9 mouse cellular contexts compared by ENCODE assay signal in genomic region chr8:105138423-105138822, GRCm38 (mm10). TPM values are rescaled to one million over a fixed set of nuclear protein-coding genes. Genes with fewer than 3 reads are reported as not detected.
A peak's percentile ranks its signal among the peaks of the same experiment; 100 is the strongest.
DNase-seq lines count a peak whose midpoint lies in the region; ATAC-seq lines count a peak whose summit lies in the region.
"Had no signal": no experiment of that assay in that cellular context is flagged by ENCODE, and none has a peak within 500 bp of the region (broad histone marks: within the 10 kb centered on the region; RNA-seq: fewer than 3 reads in every experiment).

No protein-coding gene starts in this region.

- WGBS in midbrain, embryonic 10.5 days, result 33% methylated on average over 4 of the region's 4 CpGs
- WGBS in midbrain, embryonic 11.5 days, result 29% methylated on average over 4 of the region's 4 CpGs
- WGBS in liver, embryonic 13.5 days (ENCODE audit: insufficient replicate concordance), result 15% methylated on average over 4 of the region's 4 CpGs

- no peak overlapping the region for H3K9ac ChIP-seq in midbrain, embryonic 11.5 days (ENCODE audit: low read length)
- no peak overlapping the region for H3K9ac ChIP-seq in liver, embryonic 13.5 days

- H3K9me3 ChIP-seq in midbrain, embryonic 10.5 days (replicated peaks), result no peaks in the 10 kb centered on the region
- H3K9me3 ChIP-seq in midbrain, embryonic 11.5 days (ENCODE audit: control insufficient read depth, low read length), result no peaks in the 10 kb centered on the region
- H3K9me3 ChIP-seq in liver, embryonic 13.5 days (replicated peaks), result no peaks in the 10 kb centered on the region

- H3K4me3 ChIP-seq in midbrain, embryonic 10.5 days, result no peak overlapping the region
- H3K4me3 ChIP-seq in midbrain, embryonic 11.5 days (ENCODE audit: low read depth, low read length), result no peak overlapping the region
- no peak overlapping the region for H3K4me3 ChIP-seq in liver, embryonic 13.5 days (replicated peaks)

- H3K4me2 ChIP-seq in midbrain, embryonic 11.5 days, result no peak overlapping the region
- no peak overlapping the region for H3K4me2 ChIP-seq in liver, embryonic 13.5 days

- no peak for ATAC-seq in midbrain, embryonic 11.5 days (ENCODE audit: low FRiP score)
- peak; percentile 64 for ATAC-seq in inflammation-experienced regulatory T-cells, adult 6 months
- ATAC-seq in liver, embryonic 13.5 days (ENCODE audit: low read depth), result no peak

- peaks cover 8% of the 10 kb centered on the region; the same call in 1 of the 2 replicates for H3K27me3 ChIP-seq in midbrain, embryonic 10.5 days (ENCODE audit: low read depth, poor library complexity, severe bottlenecking)
- H3K27me3 ChIP-seq in midbrain, embryonic 11.5 days (ENCODE audit: control insufficient read depth, insufficient read depth, low read length), result no peaks in the 10 kb centered on the region
- H3K27me3 ChIP-seq in liver, embryonic 13.5 days, result 0 out of 2 replicates have a peak, but pooled peaks cover 10% of the 10 kb centered on the region

- no peaks in the 10 kb centered on the region for H3K36me3 ChIP-seq in midbrain, embryonic 10.5 days
- H3K36me3 ChIP-seq in midbrain, embryonic 11.5 days (ENCODE audit: control insufficient read depth, insufficient read depth, low read length), result no peaks in the 10 kb centered on the region
- no peaks in the 10 kb centered on the region for H3K36me3 ChIP-seq in liver, embryonic 13.5 days

- peak; percentile 27 for DNase-seq in midbrain, embryonic 10.5 days (ENCODE audit: low spot score)
- no peak for DNase-seq in midbrain, embryonic 11.5 days (ENCODE audit: low spot score, missing footprints)
- DNase-seq in adrenal gland, adult 8-10 months, result peak; percentile 76
- DNase-seq in embryo, embryonic 9.5 days (ENCODE audit: extremely low spot score), result peak; percentile 39
- peak; percentile 13 for DNase-seq in liver, embryonic 13.5 days
- peak; percentile 69 for DNase-seq in retina, postnatal 1 day
- DNase-seq in urinary bladder, postnatal 25 days (ENCODE audit: low spot score), result peak; percentile 70

- no peak overlapping the region for H3K27ac ChIP-seq in midbrain, embryonic 10.5 days (replicated peaks)
- no peak overlapping the region for H3K27ac ChIP-seq in midbrain, embryonic 11.5 days (ENCODE audit: low read depth, low read length)
- no peak overlapping the region for H3K27ac ChIP-seq in liver, embryonic 13.5 days

- 0 out of 2 replicates have a peak, but pooled peaks cover 5% of the 10 kb centered on the region for H3K4me1 ChIP-seq in midbrain, embryonic 10.5 days
- H3K4me1 ChIP-seq in midbrain, embryonic 11.5 days (ENCODE audit: control insufficient read depth, insufficient read depth, low read length), result no peaks in the 10 kb centered on the region
- H3K4me1 ChIP-seq in liver, embryonic 13.5 days (replicated peaks), result 0 out of 2 replicates have a peak, but pooled peaks cover 4% of the 10 kb centered on the region

RNA-seq across cellular contexts. Expression of gene Ces4a, which starts 6.8 kb away (rescaled TPM):
- polyA plus RNA-seq in midbrain, embryonic 10.5 days (2016; fragmentation: Nextera tagmentation; extraction: Ambion mirVana), result not detected in 2 replicates
- polyA plus RNA-seq in midbrain, embryonic 11.5 days (2014; fragmentation: Nextera tagmentation; extraction: Ambion mirVana), result not detected in 2 replicates
- under 1 TPM in 2 of 4 experiments, not detected in 2; 0.16 to 0.24 TPM for total RNA-seq in adrenal gland, adult 8-10 months (2022)
- not detected for polyA plus RNA-seq in inflammation-experienced regulatory T-cells, adult 6 months (2017; shearing (Covaris generic))
- not detected in 2 replicates for polyA plus RNA-seq in liver, embryonic 13.5 days (2015; fragmentation: Nextera tagmentation; extraction: Ambion mirVana)

RNA-seq across cellular contexts. Expression of gene Cbfb, which starts 32.1 kb away (rescaled TPM):
- polyA plus RNA-seq in midbrain, embryonic 10.5 days (2016; fragmentation: Nextera tagmentation; extraction: Ambion mirVana), result 41.8 and 46.7 TPM in 2 replicates
- polyA plus RNA-seq in midbrain, embryonic 11.5 days (2014; fragmentation: Nextera tagmentation; extraction: Ambion mirVana), result 49.8 and 60.2 TPM in 2 replicates
- total RNA-seq in adrenal gland, adult 8-10 months (2022), result 100 to 1,000 TPM in 2 of 4 experiments, 10 to 100 TPM in 2; 71.5 to 127 (median 93.2) TPM
- polyA plus RNA-seq in inflammation-experienced regulatory T-cells, adult 6 months (2017; shearing (Covaris generic)), result 10 to 100 TPM; 34.4 to 53.8 (median 42.1) TPM
- polyA plus RNA-seq in liver, embryonic 13.5 days (2015; fragmentation: Nextera tagmentation; extraction: Ambion mirVana), result 8.9 and 11.5 TPM in 2 replicates

RNA-seq across cellular contexts. Expression of gene Ces3b, which starts 54.9 kb away (rescaled TPM):
- not detected in 2 replicates for polyA plus RNA-seq in midbrain, embryonic 10.5 days (2016; fragmentation: Nextera tagmentation; extraction: Ambion mirVana)
- not detected in 2 replicates for polyA plus RNA-seq in midbrain, embryonic 11.5 days (2014; fragmentation: Nextera tagmentation; extraction: Ambion mirVana)
- total RNA-seq in adrenal gland, adult 8-10 months (2022), result under 1 TPM in 1 of 4 experiments, not detected in 3; 0.73 TPM
- polyA plus RNA-seq in inflammation-experienced regulatory T-cells, adult 6 months (2017; shearing (Covaris generic)), result not detected
- polyA plus RNA-seq in liver, embryonic 13.5 days (2015; fragmentation: Nextera tagmentation; extraction: Ambion mirVana), result not detected in 2 replicates
- polyA plus RNA-seq: neural tube, embryonic 14.5 days had no signal
